Mouse (Mus musculus): ENCODE data around the gene Zbtb7a. TPM values are rescaled to one million over a fixed set of nuclear protein-coding genes. Genes with fewer than 3 reads are reported as not detected.

The Zbtb7a gene
- total RNA-seq, 2 experiments from 2014 or later, result 69.9 to 84.0 TPM

GRCm38 (mm10) chr10:81138821-81139528 is 4.0 kb downstream of the Zbtb7a start:
- no peak for DNase-seq

- no peak for DNase-seq
These were observed 4.5 kb downstream of the Zbtb7a start for GRCm38 (mm10) chr10:81139529-81139846.

- peak in 1 of 2 experiments; percentile 53 for DNase-seq
These were observed 5.0 kb downstream of the Zbtb7a start for GRCm38 (mm10) chr10:81140005-81140404.

DNA sequence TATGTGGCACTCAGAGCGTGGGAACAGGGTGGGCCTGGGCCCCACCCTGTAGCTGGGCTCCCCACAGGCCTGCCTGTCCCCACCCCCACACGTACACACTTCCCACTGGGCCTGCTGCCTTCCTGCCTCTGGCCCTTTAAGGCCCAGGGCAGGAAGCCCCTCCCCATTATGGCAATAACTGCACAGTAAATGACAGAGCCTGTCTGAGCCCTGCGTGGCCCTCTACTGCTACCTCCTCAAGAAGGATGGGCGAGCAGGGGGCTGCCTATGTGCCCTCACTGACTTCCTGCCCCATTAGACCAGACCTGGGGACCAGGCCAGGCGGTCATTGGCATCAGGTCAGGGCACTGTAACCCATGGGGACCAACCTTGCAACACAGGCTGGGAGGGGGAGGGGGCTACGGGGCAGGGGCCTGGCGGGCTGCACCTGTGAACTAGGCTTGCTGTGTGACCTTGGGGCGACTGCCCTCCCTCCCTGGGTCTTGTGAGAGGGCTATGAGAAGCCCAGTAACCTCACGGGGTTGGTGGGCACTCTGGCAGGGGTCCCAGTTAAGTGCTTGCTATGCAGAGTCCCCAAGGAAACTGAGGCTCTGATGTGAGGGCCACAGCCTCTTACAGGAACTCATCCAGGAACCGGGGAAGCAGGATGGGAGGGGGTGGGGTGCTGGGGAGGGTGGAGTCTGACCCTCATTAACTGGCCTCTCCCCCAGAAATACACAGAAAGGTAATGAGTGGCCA is 5.9 kb downstream of the Zbtb7a start:
- peak in 1 of 2 experiments; percentile 57 for DNase-seq

GRCm38 (mm10) chr10:81141455-81142210 is 6.6 kb downstream of the Zbtb7a start:
- DNase-seq, result no peak

DNA sequence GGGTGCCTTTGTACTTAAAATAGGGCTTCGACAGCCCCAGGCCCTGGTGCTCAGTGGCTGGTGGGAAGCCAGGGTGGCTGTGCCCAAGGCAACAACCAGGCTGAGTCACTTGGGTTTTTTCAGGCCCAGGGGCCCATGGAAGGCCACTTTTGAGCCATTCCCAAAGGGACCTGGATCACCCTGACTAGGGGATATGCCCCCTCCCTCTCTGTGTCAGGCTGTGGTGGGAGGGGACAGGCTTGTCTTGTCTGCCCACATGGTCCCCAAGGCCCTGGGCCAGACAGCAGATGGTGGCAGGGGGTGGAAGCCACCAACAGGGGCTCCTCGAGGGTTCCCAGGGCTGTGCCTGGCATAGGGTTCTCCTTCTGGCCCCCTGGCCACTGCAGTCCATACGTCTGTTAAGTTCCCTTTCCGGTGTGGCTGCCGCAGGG is 7.5 kb downstream of the Zbtb7a start:
- peak; percentile 66 to 75 for DNase-seq

- DNase-seq, result peak; percentile 80 to 84
These were observed 8.2 kb downstream of the Zbtb7a start for GRCm38 (mm10) chr10:81143157-81143633.

GRCm38 (mm10) chr10:81143845-81144437 is 8.9 kb downstream of the Zbtb7a start:
- no peak for DNase-seq

- peak in 1 of 2 experiments; percentile 51 for DNase-seq
These were observed 9.6 kb downstream of the Zbtb7a start for GRCm38 (mm10) chr10:81144667-81145066.

- no peak for DNase-seq
These were observed 10.3 kb downstream of the Zbtb7a start for GRCm38 (mm10) chr10:81145307-81145706.

DNA sequence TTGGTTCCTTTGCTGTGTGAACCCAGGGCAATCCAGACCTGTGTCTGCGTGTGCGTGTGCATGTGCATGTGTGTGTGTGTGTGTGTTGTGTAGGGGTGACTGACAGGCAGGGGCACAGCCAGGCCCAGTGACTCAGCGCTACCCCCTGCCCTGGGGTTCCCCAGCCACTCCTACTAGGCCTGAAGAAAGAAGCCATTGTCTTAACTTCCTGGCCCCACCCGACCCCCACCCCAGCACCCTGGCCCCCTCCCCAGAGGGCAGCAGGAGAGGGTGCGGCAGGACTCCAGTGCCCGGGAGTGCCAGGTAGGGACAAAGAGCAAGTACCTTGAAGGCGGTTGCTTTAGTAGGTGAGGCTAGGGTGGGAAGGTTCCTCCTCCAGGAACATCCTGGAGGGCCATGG is 10.8 kb downstream of the Zbtb7a start:
- DNase-seq, result no peak

GRCm38 (mm10) chr10:81146296-81146695 is 11.3 kb downstream of the Zbtb7a start:
- peak; percentile 61 to 66 for DNase-seq

GRCm38 (mm10) chr10:81151261-81151660 is 16.2 kb downstream of the Zbtb7a start:
- DNase-seq, result no peak

GRCm38 (mm10) chr10:81152609-81153008 is 17.6 kb downstream of the Zbtb7a start:
- DNase-seq, result no peak

GRCm38 (mm10) chr10:81154313-81154712 is 19.3 kb downstream of the Zbtb7a start:
- DNase-seq, result no peak

- no peak for DNase-seq
These were observed 19.7 kb downstream of the Zbtb7a start for GRCm38 (mm10) chr10:81154736-81155135.

- peak; percentile 55 to 75 for DNase-seq
These were observed 26.7 kb downstream of the Zbtb7a start for GRCm38 (mm10) chr10:81161602-81162317.

DNA sequence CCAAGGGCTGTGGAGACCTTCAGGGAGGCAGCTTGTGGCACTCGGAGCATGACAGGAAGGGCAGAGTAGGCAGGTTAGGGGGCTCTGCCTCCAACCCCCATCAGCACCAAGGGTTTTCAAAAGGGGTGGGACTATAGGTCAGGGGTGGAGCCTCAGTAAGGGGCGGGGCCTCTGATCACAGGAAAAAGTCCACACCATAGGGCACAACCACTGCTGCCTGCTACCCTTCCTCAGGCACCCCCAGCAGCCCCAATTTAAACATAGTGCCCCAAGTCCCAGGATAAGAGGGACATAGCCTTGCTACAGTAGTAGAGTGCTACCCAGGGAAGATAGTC is 27.3 kb downstream of the Zbtb7a start:
- no peak for DNase-seq

DNA sequence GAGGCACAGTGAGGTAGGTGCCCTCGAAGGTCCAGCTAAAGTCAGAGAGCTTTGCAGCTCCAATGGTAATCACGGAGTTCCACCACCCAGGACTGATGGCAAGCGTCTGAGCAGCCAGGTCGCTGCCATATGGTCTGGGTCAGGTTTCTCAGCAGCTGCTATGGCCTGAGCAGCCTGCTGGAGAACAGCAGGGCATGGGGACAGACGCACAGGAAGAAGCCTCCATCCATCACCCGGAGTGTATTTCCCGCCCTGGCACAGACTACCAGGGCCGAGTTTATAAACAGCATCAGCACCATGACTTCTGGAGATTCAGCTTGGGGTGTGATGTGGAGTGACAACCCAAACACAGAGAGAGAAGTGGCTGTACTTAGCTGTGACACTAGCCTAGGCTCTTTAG is 30.1 kb downstream of the Zbtb7a start:
- DNase-seq, result no peak

DNA sequence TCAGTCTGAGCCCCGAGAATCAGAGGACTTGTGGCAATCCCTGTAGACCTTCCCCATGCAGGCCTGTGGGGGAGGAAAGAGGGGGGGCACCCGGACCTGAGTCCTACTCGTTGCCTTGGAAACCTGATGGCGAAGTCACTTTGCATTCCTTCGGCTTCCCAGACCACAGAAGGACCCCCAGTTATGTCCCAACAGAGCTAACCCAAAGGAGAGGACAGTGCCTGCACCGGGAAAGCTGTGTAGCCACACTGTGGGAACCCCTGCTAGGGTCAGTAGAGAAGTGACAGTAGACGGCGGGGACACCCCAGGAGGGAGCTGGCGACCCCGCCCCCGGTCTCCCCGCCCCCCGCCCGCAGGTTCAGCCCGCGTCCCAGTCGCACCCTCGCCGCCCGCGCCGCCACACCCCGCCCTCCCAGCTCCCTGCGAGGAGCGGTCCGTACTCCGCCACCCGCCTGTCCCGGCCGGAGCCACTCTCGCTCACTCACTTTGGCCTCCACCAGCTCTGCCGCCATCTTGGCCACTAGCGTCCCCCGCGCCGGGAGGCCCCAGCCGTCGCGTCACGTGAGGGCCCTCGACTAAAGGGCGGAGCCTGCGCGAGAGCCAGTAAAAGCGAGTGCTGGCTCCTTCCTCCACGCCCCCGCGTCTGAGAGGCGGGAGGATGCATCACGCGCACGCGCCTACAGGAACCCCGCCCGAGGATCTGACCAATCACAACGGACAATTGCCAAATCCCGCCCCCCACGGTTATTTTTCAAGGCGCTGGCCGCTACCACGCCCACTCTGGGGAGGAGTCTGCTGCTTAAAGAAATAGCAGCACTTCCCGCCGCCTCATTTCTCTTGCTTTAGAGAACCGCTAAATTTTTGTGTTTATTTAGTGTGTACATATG is 32.4 kb downstream of the Zbtb7a start, which contains the start of gene Pias4:
Gene Pias4 (minus strand): TSS at position 724 of the 887 bp plus-strand sequence.
- peak; percentile 99 to 100 for DNase-seq

DNA sequence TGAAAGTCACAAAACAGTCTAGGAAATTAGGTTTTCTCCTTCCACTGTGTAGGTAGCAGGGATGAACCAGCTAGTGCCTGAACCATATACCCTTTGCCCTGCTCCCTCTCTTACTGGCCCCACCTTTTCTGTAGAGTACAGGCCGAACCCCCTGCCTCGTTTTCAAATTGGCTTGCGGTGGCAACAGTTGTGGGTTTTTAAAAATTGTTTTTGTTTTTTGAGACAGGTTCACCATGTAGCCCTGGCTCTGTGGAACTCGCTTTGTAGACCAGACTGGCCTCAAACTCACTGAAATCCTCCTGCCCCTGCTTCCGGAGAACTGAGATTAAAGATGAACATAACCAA is 33.0 kb downstream of the Zbtb7a start:
- DNase-seq, result no peak
